Mouse (Mus musculus): ENCODE results near the gene Tmc1. TPM values are rescaled to one million over a fixed set of nuclear protein-coding genes. Genes with fewer than 3 reads are reported as not detected.

Tmc1 gene
- polyA plus RNA-seq (2016; fragmentation: Nextera tagmentation; extraction: Ambion mirVana) = 0.31 and 0.41 TPM in 2 replicates

GRCm38 (mm10) chr19:20953874-20954273 lies at the start of gene Tmc1:
Gene Tmc1, minus strand, starts transcription at chr19:20954202.
- 81% methylated on average over 6 of the region's 6 CpGs for WGBS
- DNase-seq (ENCODE audit: low spot score) = no peak
- Histone ChIP-seq H3K27ac (no peak within 1 kb of the TSS), H3K9me3 (peaks cover 9% of the 10 kb centered on the region; the same call in 1 of the 2 replicates), H3K4me3 (no peak within 1 kb of the TSS), H3K36me3 (no peaks in the 10 kb centered on the region), H3K4me1 (replicated peaks) (no peaks in the 10 kb centered on the region), H3K27me3 (ENCODE audit: insufficient read depth, poor library complexity, severe bottlenecking) (no peaks in the 10 kb centered on the region)

- H3K4me3 ChIP-seq = no peak overlapping the region
- H3K27me3 ChIP-seq (ENCODE audit: insufficient read depth, poor library complexity, severe bottlenecking) = no peaks in the 10 kb centered on the region
- no peak overlapping the region for H3K27ac ChIP-seq
- DNase-seq (ENCODE audit: low spot score) = no peak
- H3K4me1 ChIP-seq (replicated peaks) = no peaks in the 10 kb centered on the region
- H3K36me3 ChIP-seq = no peaks in the 10 kb centered on the region
- no peaks in the 10 kb centered on the region for H3K9me3 ChIP-seq
These were observed 47.5 kb upstream of the Tmc1 start for GRCm38 (mm10) chr19:21001552-21001951.

- no peak overlapping the region for H3K27ac ChIP-seq
- H3K27me3 ChIP-seq (ENCODE audit: insufficient read depth, poor library complexity, severe bottlenecking) = no peaks in the 10 kb centered on the region
- no peak overlapping the region for H3K4me3 ChIP-seq
- no peaks in the 10 kb centered on the region for H3K36me3 ChIP-seq
- H3K9me3 ChIP-seq = no peaks in the 10 kb centered on the region
- H3K4me1 ChIP-seq (replicated peaks) = no peaks in the 10 kb centered on the region
- no peak for DNase-seq (ENCODE audit: low spot score)
- 95% methylated on average over 2 of the region's 2 CpGs for WGBS
These were observed 25.2 kb upstream of the Tmc1 start for GRCm38 (mm10) chr19:20979244-20979643.

GRCm38 (mm10) chr19:20978148-20978547 lies 24.1 kb upstream of the Tmc1 start:
- H3K4me3 ChIP-seq = no peak overlapping the region
- H3K4me1 ChIP-seq (replicated peaks) = no peaks in the 10 kb centered on the region
- no peak overlapping the region for H3K27ac ChIP-seq
- no peaks in the 10 kb centered on the region for H3K9me3 ChIP-seq
- DNase-seq (ENCODE audit: low spot score) = no peak
- 27% methylated on average over 1 of the region's 1 CpGs for WGBS
- H3K27me3 ChIP-seq (ENCODE audit: insufficient read depth, poor library complexity, severe bottlenecking) = no peaks in the 10 kb centered on the region
- H3K36me3 ChIP-seq = no peaks in the 10 kb centered on the region

GRCm38 (mm10) chr19:20971926-20972325 lies 17.9 kb upstream of the Tmc1 start:
- no peak overlapping the region for H3K4me3 ChIP-seq
- 88% methylated on average over 1 of the region's 1 CpGs for WGBS

GRCm38 (mm10) chr19:20954815-20955214 lies 813 bp upstream of the Tmc1 start:
- no peaks in the 10 kb centered on the region for H3K36me3 ChIP-seq
- WGBS = 88% methylated on average over 5 of the region's 5 CpGs
- no peaks in the 10 kb centered on the region for H3K4me1 ChIP-seq (replicated peaks)
- no peaks in the 10 kb centered on the region for H3K27me3 ChIP-seq (ENCODE audit: insufficient read depth, poor library complexity, severe bottlenecking)
- no peak overlapping the region for H3K4me3 ChIP-seq
- no peak overlapping the region for H3K27ac ChIP-seq
- peaks cover 9% of the 10 kb centered on the region; the same call in 1 of the 2 replicates for H3K9me3 ChIP-seq
- no peak for DNase-seq (ENCODE audit: low spot score)

More at GRCm38 (mm10) chr19:20971926-20972325, 17.9 kb upstream of the Tmc1 start:
- Histone ChIP-seq H3K27me3 (ENCODE audit: insufficient read depth, poor library complexity, severe bottlenecking) (no peaks in the 10 kb centered on the region), H3K9me3 (no peaks in the 10 kb centered on the region), H3K4me1 (replicated peaks) (no peaks in the 10 kb centered on the region), H3K27ac (no peak overlapping the region), H3K36me3 (no peaks in the 10 kb centered on the region)
- no peak for DNase-seq (ENCODE audit: low spot score)

GRCm38 (mm10) chr19:20944446-20944845 lies 9.6 kb downstream of the Tmc1 start:
- H3K9me3 ChIP-seq = no peaks in the 10 kb centered on the region
- 77% methylated on average over 4 of the region's 4 CpGs for WGBS
- H3K36me3 ChIP-seq = no peaks in the 10 kb centered on the region
- H3K4me1 ChIP-seq (replicated peaks) = no peaks in the 10 kb centered on the region
- no peaks in the 10 kb centered on the region for H3K27me3 ChIP-seq (ENCODE audit: insufficient read depth, poor library complexity, severe bottlenecking)
- H3K27ac ChIP-seq = no peak overlapping the region
- DNase-seq (ENCODE audit: low spot score) = no peak
- no peak overlapping the region for H3K4me3 ChIP-seq

- H3K4me1 ChIP-seq (replicated peaks) = peaks cover 14% of the 10 kb centered on the region
- no peak overlapping the region for H3K4me3 ChIP-seq
- no peaks in the 10 kb centered on the region for H3K27me3 ChIP-seq (ENCODE audit: insufficient read depth, poor library complexity, severe bottlenecking)
- no peaks in the 10 kb centered on the region for H3K36me3 ChIP-seq
- DNase-seq (ENCODE audit: low spot score) = no peak
- 53% methylated on average over 7 of the region's 7 CpGs for WGBS
- no peaks in the 10 kb centered on the region for H3K9me3 ChIP-seq
- H3K27ac ChIP-seq = no peak overlapping the region
These were observed 29.7 kb downstream of the Tmc1 start for GRCm38 (mm10) chr19:20924282-20924681.

GRCm38 (mm10) chr19:20923336-20924211 lies 30.4 kb downstream of the Tmc1 start:
- H3K36me3 ChIP-seq = no peaks in the 10 kb centered on the region
- peak; percentile 20 for DNase-seq (ENCODE audit: low spot score)
- peaks cover 14% of the 10 kb centered on the region for H3K4me1 ChIP-seq (replicated peaks)
- no peaks in the 10 kb centered on the region for H3K9me3 ChIP-seq
- no peak overlapping the region for H3K4me3 ChIP-seq
- H3K27me3 ChIP-seq (ENCODE audit: insufficient read depth, poor library complexity, severe bottlenecking) = no peaks in the 10 kb centered on the region
- WGBS = 16% methylated on average over 10 of the region's 10 CpGs
- H3K27ac ChIP-seq = no peak overlapping the region; the same call in 1 of the 2 replicates

- Histone ChIP-seq H3K4me3 (no peak overlapping the region), H3K27ac (no peak overlapping the region), H3K4me1 (replicated peaks) (0 out of 2 replicates have a peak, but pooled peaks cover under 1% of the 10 kb centered on the region), H3K9me3 (no peaks in the 10 kb centered on the region), H3K36me3 (no peaks in the 10 kb centered on the region), H3K27me3 (ENCODE audit: insufficient read depth, poor library complexity, severe bottlenecking) (no peaks in the 10 kb centered on the region)
- 89% methylated on average over 4 of the region's 4 CpGs for WGBS
- no peak for DNase-seq (ENCODE audit: low spot score)
These were observed 35.8 kb downstream of the Tmc1 start for GRCm38 (mm10) chr19:20918241-20918640.

- no peaks in the 10 kb centered on the region for H3K9me3 ChIP-seq
- no peaks in the 10 kb centered on the region for H3K27me3 ChIP-seq (ENCODE audit: insufficient read depth, poor library complexity, severe bottlenecking)
- DNase-seq (ENCODE audit: low spot score) = no peak
- H3K4me3 ChIP-seq = no peak overlapping the region
- no peaks in the 10 kb centered on the region for H3K4me1 ChIP-seq (replicated peaks)
- 75% methylated on average over 2 of the region's 2 CpGs for WGBS
- H3K27ac ChIP-seq = no peak overlapping the region
- H3K36me3 ChIP-seq = no peaks in the 10 kb centered on the region
These were observed 38.9 kb downstream of the Tmc1 start for GRCm38 (mm10) chr19:20915151-20915550.

- H3K27me3 ChIP-seq (ENCODE audit: insufficient read depth, poor library complexity, severe bottlenecking) = no peaks in the 10 kb centered on the region
- WGBS = 83% methylated on average over 5 of the region's 5 CpGs
- no peaks in the 10 kb centered on the region for H3K4me1 ChIP-seq (replicated peaks)
- H3K27ac ChIP-seq = no peak overlapping the region
- H3K9me3 ChIP-seq = no peaks in the 10 kb centered on the region
- no peak overlapping the region for H3K4me3 ChIP-seq
- DNase-seq (ENCODE audit: low spot score) = no peak
- no peaks in the 10 kb centered on the region for H3K36me3 ChIP-seq
These were observed 43.6 kb downstream of the Tmc1 start for GRCm38 (mm10) chr19:20910356-20910755.

GRCm38 (mm10) chr19:20881205-20881604 lies 72.8 kb downstream of the Tmc1 start:
- no peak overlapping the region for H3K27ac ChIP-seq
- H3K9me3 ChIP-seq = no peaks in the 10 kb centered on the region
- H3K36me3 ChIP-seq = no peaks in the 10 kb centered on the region
- 81% methylated on average over 2 of the region's 2 CpGs for WGBS
- no peaks in the 10 kb centered on the region for H3K27me3 ChIP-seq (ENCODE audit: insufficient read depth, poor library complexity, severe bottlenecking)
- DNase-seq (ENCODE audit: low spot score) = no peak
- no peaks in the 10 kb centered on the region for H3K4me1 ChIP-seq (replicated peaks)
- no peak overlapping the region for H3K4me3 ChIP-seq
